Mouse (Mus musculus) heart, adult 8-10 months (tissue): ENCODE data around the gene Traf1. TPM values are rescaled to one million over a fixed set of nuclear protein-coding genes. Genes with fewer than 3 reads are reported as not detected.

Experiments used
- DNase-seq: peaks from one replicate; pipeline ENCODE4 v3.0.0; 2022; ENCODE audit warnings: low spot score
- total RNA-seq, 4 experiments: library from RNA; stranded (reverse); gene quantifications; 2 replicates each; pipeline ENCODE4 v1.2.4; 2022

The Traf1 gene
- total RNA-seq, 4 experiments from 2014 or later: 1.1 to 2.6 (median 1.2) TPM

GRCm38 (mm10) chr2:34902731-34903130, 58.8 kb downstream of the Traf1 start:
- DNase-seq: no peak

GRCm38 (mm10) chr2:34901726-34902125, 59.8 kb downstream of the Traf1 start:
- DNase-seq: no peak

- no peak for DNase-seq
Measured at GRCm38 (mm10) chr2:34900412-34900811, 61.2 kb downstream of the Traf1 start.

GRCm38 (mm10) chr2:34899682-34900081, 61.9 kb downstream of the Traf1 start:
- no peak for DNase-seq

GRCm38 (mm10) chr2:34897820-34898219, 63.8 kb downstream of the Traf1 start:
- no peak for DNase-seq

- no peak for DNase-seq
Measured at GRCm38 (mm10) chr2:34896821-34897460, 64.6 kb downstream of the Traf1 start.

GRCm38 (mm10) chr2:34895503-34896113, 66.0 kb downstream of the Traf1 start:
- no peak for DNase-seq

- no peak for DNase-seq
Measured at GRCm38 (mm10) chr2:34893950-34894349, 67.6 kb downstream of the Traf1 start.

Other genes with a start within 250 kb of the Traf1 start
- gene Gapvd1, start 206.5 kb downstream of the Traf1 start, total RNA-seq: 10 to 100 TPM; 35.0 to 38.9 (median 37.2) TPM
- 100 to 1,000 TPM; 590 to 816 (median 680) TPM for gene Hspa5, start 189.8 kb downstream of the Traf1 start, total RNA-seq
- 10 to 100 TPM; 10.2 to 14.5 (median 11.3) TPM for gene Rabepk, start 161.9 kb downstream of the Traf1 start, total RNA-seq
- 10 to 100 TPM; 41.3 to 48.6 (median 45.1) TPM for gene Fbxw2, start 135.5 kb downstream of the Traf1 start, total RNA-seq
- gene Gm34653, start 128.8 kb downstream of the Traf1 start, total RNA-seq: not detected
- gene Cutal, start 87.4 kb downstream of the Traf1 start, total RNA-seq: 1 to 10 TPM in 2 of 4 experiments, under 1 TPM in 2; 0.87 to 2.1 (median 1.1) TPM
- gene Psmd5, start 86.8 kb downstream of the Traf1 start, total RNA-seq: 10 to 100 TPM; 11.2 to 13.0 (median 11.9) TPM
- 1 to 10 TPM in 2 of 4 experiments, under 1 TPM in 2; 0.66 to 1.5 (median 1.2) TPM for gene Phf19, start 47.7 kb downstream of the Traf1 start, total RNA-seq
- not detected for gene Hc, start 99.7 kb upstream of the Traf1 start, total RNA-seq
- gene AI182371, start 139.8 kb upstream of the Traf1 start, total RNA-seq: under 1 TPM in 1 of 4 experiments, not detected in 3; 0.25 TPM
- gene Cntrl, start 147.7 kb upstream of the Traf1 start, total RNA-seq: 1 to 10 TPM; 5.9 to 8.2 (median 6.2) TPM
- gene Rab14, start 239.3 kb upstream of the Traf1 start, total RNA-seq: 100 to 1,000 TPM; 120 to 139 (median 132) TPM